Mouse (Mus musculus) mature B cell (primary cell): ENCODE results near the gene Mpi.

Source experiments
- in situ Hi-C: fragments of 300-500 bp; cut with MboI; formaldehyde crosslinking; loops from 2 replicates; pipeline ENCODE4 v1.14.3; 2019

Mpi gene

GRCm38 (mm10) chr9:57523754-57524153 lies 28.8 kb downstream of the Mpi start:
- in situ Hi-C loops: loop anchor here (10.0 kb wide), 1 partner anchor 131 kb away; the partner anchor contains the start of gene Csk

DNA sequence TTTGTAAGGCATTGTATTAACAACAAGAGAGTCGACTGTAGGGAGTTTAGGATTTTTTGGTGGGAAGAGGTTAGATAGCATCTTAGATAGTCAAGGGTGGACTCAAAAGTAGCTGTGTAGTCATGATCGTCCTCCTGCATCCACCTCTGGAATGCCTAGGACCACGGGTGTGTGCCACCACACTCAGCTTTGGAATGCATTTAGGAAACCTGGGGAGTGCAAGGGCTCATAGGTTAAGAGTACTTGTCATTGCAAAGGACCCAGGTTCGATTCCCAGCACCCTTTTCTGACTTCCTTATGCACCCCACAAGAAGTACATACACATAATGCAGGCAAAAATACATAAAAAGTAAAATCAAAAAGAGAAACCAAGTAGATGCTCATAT lies 29.7 kb downstream of the Mpi start:
- in situ Hi-C loops: loop anchor here (10.0 kb wide), 1 partner anchor 132 kb away; the partner anchor contains the start of gene Csk

- in situ Hi-C loops: loop anchor here (10.0 kb wide), 1 partner anchor 133 kb away; the partner anchor contains the start of gene Csk
Measured at GRCm38 (mm10) chr9:57522114-57522860, 30.3 kb downstream of the Mpi start.

GRCm38 (mm10) chr9:57521056-57521911 lies 31.3 kb downstream of the Mpi start, which contains the start of gene Cox5a:
Cox5a (plus strand) TSS chr9:57521274.
- in situ Hi-C loops: loop anchor here (10.0 kb wide), 1 partner anchor 134 kb away; the partner anchor contains the start of gene Csk

DNA sequence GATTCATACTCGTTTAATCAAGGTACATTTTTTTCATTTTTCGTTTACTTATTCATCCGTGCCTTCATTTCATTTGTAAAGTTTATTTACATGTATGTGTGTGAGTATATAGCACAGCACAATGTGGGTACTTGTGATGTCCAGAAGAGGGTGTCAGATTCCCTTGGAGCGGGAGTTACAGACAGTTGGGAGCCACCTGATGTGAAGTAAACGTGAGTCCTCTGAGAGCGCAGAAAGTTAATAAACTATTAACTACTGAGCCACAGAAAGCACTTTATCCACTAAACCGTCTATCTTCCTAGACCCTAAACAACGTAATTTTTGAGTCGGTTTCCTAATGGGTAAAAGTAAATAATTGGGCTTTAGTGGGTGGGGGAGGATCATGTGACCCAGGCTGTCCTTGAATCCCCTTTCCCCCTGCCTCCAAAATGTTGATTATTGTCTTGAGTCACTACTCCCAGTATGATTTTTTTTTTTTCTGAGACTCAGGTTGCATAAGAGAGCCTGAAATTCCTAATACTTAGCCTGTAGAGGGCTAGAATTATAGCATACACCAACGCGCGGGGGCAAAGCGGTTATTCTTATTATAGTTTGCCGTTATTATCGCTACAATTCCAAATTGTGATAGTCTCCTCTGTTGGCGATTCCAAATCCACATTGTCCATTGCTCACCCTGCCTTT lies 32.0 kb downstream of the Mpi start:
- in situ Hi-C loops: loop anchor here (10.0 kb wide), 1 partner anchor 134 kb away; the partner anchor contains the start of gene Csk

DNA sequence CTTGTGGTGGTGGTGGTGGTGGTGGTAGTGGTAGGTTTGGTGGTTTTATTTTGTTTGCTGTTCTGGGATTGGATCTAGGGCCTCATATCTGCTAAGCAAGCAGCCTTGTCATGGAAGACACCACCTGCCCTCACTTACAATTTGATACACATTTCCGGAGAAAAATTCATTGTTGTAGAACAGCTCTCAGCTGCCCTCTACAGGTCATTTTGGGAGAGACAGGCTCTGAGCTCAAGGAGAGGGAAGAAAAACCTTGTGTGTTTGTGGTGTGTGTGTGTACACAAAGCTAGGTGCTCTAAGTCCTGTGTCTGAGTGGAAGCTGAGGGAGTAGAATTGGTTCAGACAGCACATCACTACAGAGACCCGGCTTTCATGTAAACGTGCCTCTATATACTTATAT lies 35.5 kb downstream of the Mpi start:
- in situ Hi-C loops: no loop called here

GRCm38 (mm10) chr9:57510577-57510976 lies 42.0 kb downstream of the Mpi start:
- in situ Hi-C loops: no loop called here

GRCm38 (mm10) chr9:57505700-57506099 lies 46.9 kb downstream of the Mpi start:
- in situ Hi-C loops: no loop called here

GRCm38 (mm10) chr9:57504891-57505290 lies 47.7 kb downstream of the Mpi start:
- in situ Hi-C loops: no loop called here

- in situ Hi-C loops: no loop called here
Measured at GRCm38 (mm10) chr9:57504381-57504700, 48.2 kb downstream of the Mpi start.

- in situ Hi-C loops: no loop called here
Measured at GRCm38 (mm10) chr9:57503622-57504380, 48.8 kb downstream of the Mpi start, which contains the start of gene Rpp25. Rpp25 (plus strand) TSS chr9:57504026.

GRCm38 (mm10) chr9:57502911-57503621 lies 49.5 kb downstream of the Mpi start:
- in situ Hi-C loops: no loop called here

- in situ Hi-C loops: no loop called here
Measured at GRCm38 (mm10) chr9:57501861-57502260, 50.7 kb downstream of the Mpi start.

- in situ Hi-C loops: no loop called here
Measured at GRCm38 (mm10) chr9:57501452-57501851, 51.1 kb downstream of the Mpi start.

DNA sequence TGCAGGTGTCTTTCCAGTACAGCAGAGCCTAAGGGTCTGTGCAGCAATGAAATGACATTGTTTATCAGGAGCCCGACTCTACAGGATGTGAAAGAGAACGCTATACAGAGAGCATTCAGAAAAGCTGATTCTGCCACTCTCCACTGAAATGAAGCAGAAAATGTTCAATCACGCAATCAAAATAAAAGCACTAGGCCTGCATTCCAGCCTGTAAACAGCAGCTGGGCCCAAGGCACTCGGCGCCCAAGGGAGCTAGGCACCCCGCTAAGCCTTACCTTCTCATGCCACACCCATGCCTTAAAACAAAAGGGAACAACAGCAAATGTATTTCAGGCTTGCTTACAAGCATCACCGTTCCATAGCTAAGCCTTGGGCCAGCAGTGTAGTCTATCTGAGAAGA lies 54.0 kb downstream of the Mpi start:
- in situ Hi-C loops: no loop called here

- in situ Hi-C loops: no loop called here
Measured at GRCm38 (mm10) chr9:57497236-57497635, 55.3 kb downstream of the Mpi start.

DNA sequence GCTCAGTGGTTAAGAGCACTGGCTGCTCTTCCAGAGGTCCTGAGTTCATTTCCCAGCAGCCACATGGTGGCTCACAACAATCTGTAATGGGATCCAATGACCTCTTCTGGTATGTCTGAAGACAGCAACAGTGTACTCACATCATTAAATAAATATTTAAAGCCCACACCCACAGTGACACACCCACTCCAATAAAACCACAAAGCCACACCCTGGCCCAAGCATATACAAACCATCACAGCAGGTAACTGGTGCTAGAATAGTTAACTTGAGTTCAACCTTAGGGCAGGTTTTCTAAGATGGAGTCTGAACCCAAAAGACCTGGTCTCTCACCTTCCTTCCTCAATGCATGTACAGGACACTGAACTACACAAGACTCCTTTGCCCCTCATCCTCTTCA lies 57.6 kb downstream of the Mpi start:
- in situ Hi-C loops: no loop called here
